In genomic region chr2:166215610-166216511, GRCm38 (mm10) we compare ENCODE assay signal across 9 mouse cellular contexts.
A peak's percentile ranks its signal among the peaks of the same experiment; 100 is the strongest.
DNase-seq lines count a peak whose midpoint lies in the region; ATAC-seq and TF ChIP-seq lines count a peak whose summit lies in the region.
"Had no signal": no experiment of that assay in that cellular context is flagged by ENCODE, and none has a peak within 500 bp of the region (broad histone marks: within the 10 kb centered on the region; RNA-seq: fewer than 3 reads in every experiment).

No protein-coding gene starts in this region.

- H3K4me2 ChIP-seq in liver, embryonic 11.5 days = no peak overlapping the region
- no peak overlapping the region for H3K4me2 ChIP-seq in forebrain, embryonic 15.5 days (replicated peaks)
- no peak overlapping the region for H3K4me2 ChIP-seq in neural tube, embryonic 11.5 days (ENCODE audit: low read depth)
- H3K4me2 ChIP-seq: limb, embryonic 15.5 days had no signal

- no peak; the same call in 1 of the 2 replicates for ATAC-seq in liver, embryonic 11.5 days (replicated peaks; ENCODE audit: low FRiP score)
- ATAC-seq in forebrain, embryonic 15.5 days (replicated peaks) = peak; percentile 70; the same call in 1 of the 2 replicates
- peak; percentile 67 for ATAC-seq in neural tube, embryonic 11.5 days (ENCODE audit: insufficient read depth, low FRiP score, low TSS enrichment)
- ATAC-seq in megakaryocyte progenitor cell, adult 5-6 weeks (replicated peaks; ENCODE audit: poor library complexity) = no peak

- no peak overlapping the region for H3K27ac ChIP-seq in liver, embryonic 11.5 days (ENCODE audit: low read depth, low read length)
- H3K27ac ChIP-seq in forebrain, embryonic 15.5 days (replicated peaks) = 0 out of 2 replicates have a peak overlapping the region, but pooled peaks have one; percentile 12
- H3K27ac ChIP-seq in neural tube, embryonic 11.5 days (ENCODE audit: low read depth, low read length) = no peak overlapping the region
- H3K27ac ChIP-seq: limb, embryonic 15.5 days had no signal

- no peak for TF ChIP-seq POLR2A in lung, adult 2 months (IDR thresholded peaks at IDR 0.05; ENCODE audit: borderline replicate concordance, extremely low read depth, low read depth, low read length)

- 72% methylated on average over 18 of the region's 18 CpGs for WGBS in liver, embryonic 11.5 days
- 48% methylated on average over 18 of the region's 18 CpGs for WGBS in forebrain, embryonic 15.5 days
- whole genome bisulfite sequencing in neural tube, embryonic 11.5 days = 32% methylated on average over 18 of the region's 18 CpGs
- 73% methylated on average over 18 of the region's 18 CpGs for WGBS in lung, adult 2 months

- TF ChIP-seq CTCF in lung, adult 2 months (IDR thresholded peaks at IDR 0.05; ENCODE audit: insufficient read depth, low read length) = no peak

- H3K4me3 ChIP-seq in liver, embryonic 11.5 days (ENCODE audit: low read depth, low read length) = no peak overlapping the region
- no peak overlapping the region for H3K4me3 ChIP-seq in forebrain, embryonic 15.5 days
- no peak overlapping the region for H3K4me3 ChIP-seq in neural tube, embryonic 11.5 days (ENCODE audit: low read depth, low read length)
- no peak overlapping the region for H3K4me3 ChIP-seq in lung, adult 2 months (replicated peaks; ENCODE audit: extremely low read depth, low read depth, low read length)
- H3K4me3 ChIP-seq: limb, embryonic 15.5 days had no signal

- no peaks in the 10 kb centered on the region for H3K36me3 ChIP-seq in liver, embryonic 11.5 days (ENCODE audit: control insufficient read depth, insufficient read depth, low read length)
- no peaks in the 10 kb centered on the region for H3K36me3 ChIP-seq in forebrain, embryonic 15.5 days
- H3K36me3 ChIP-seq in neural tube, embryonic 11.5 days (ENCODE audit: control insufficient read depth, insufficient read depth, low read length) = no peaks in the 10 kb centered on the region; the same call in 1 of the 2 replicates
- H3K36me3 ChIP-seq: limb, embryonic 15.5 days had no signal

- H3K9me3 ChIP-seq in liver, embryonic 11.5 days (ENCODE audit: control insufficient read depth, low read length) = no peaks in the 10 kb centered on the region
- H3K9me3 ChIP-seq in forebrain, embryonic 15.5 days = no peaks in the 10 kb centered on the region
- no peaks in the 10 kb centered on the region for H3K9me3 ChIP-seq in neural tube, embryonic 11.5 days (ENCODE audit: control insufficient read depth, low read length)
- H3K9me3 ChIP-seq: limb, embryonic 15.5 days had no signal

- no peaks in the 10 kb centered on the region for H3K27me3 ChIP-seq in liver, embryonic 11.5 days (replicated peaks; ENCODE audit: control insufficient read depth, insufficient read depth, low read length)
- H3K27me3 ChIP-seq in forebrain, embryonic 15.5 days = no peaks in the 10 kb centered on the region
- H3K27me3 ChIP-seq in neural tube, embryonic 11.5 days (ENCODE audit: control insufficient read depth, insufficient read depth, low read length) = peaks cover 9% of the 10 kb centered on the region
- H3K27me3 ChIP-seq: limb, embryonic 15.5 days had no signal

- peak; percentile 28 for DNase-seq in liver
- DNase-seq in liver, embryonic 11.5 days (ENCODE audit: low spot score) = no peak
- DNase-seq in kidney, postnatal 14 days = peak; percentile 87
- DNase-seq in neural tube, embryonic 11.5 days (ENCODE audit: low spot score) = peak; percentile 71
- DNase-seq in urinary bladder, postnatal 25 days (ENCODE audit: low spot score) = no peak
- no peak for DNase-seq in lung, adult 2 months

- peaks cover 6% of the 10 kb centered on the region for H3K4me1 ChIP-seq in liver, embryonic 11.5 days (replicated peaks; ENCODE audit: control insufficient read depth, insufficient read depth, low read length)
- H3K4me1 ChIP-seq in forebrain, embryonic 15.5 days = peaks cover 16% of the 10 kb centered on the region
- H3K4me1 ChIP-seq in neural tube, embryonic 11.5 days (ENCODE audit: control insufficient read depth, insufficient read depth, low read length) = peaks cover 15% of the 10 kb centered on the region
- no peaks in the 10 kb centered on the region for H3K4me1 ChIP-seq in lung, adult 2 months (ENCODE audit: control insufficient read depth, insufficient read depth, low read length)

- no peak overlapping the region for H3K9ac ChIP-seq in liver, embryonic 11.5 days (ENCODE audit: low read depth, low read length)
- H3K9ac ChIP-seq in forebrain, embryonic 15.5 days (replicated peaks) = no peak overlapping the region
- no peak overlapping the region for H3K9ac ChIP-seq in neural tube, embryonic 11.5 days (ENCODE audit: low read length)
- H3K9ac ChIP-seq: limb, embryonic 15.5 days had no signal

Comparison
In these comparisons a context has a peak if more than half of its experiments do, and no peak if none do; other contexts are left out.
1. DNase-seq: peak in liver (single experiment), kidney, postnatal 14 days (single experiment) and neural tube, embryonic 11.5 days (single experiment); none in liver, embryonic 11.5 days (single experiment), urinary bladder, postnatal 25 days (single experiment) and lung, adult 2 months (single experiment).
2. ATAC-seq: peak in forebrain, embryonic 15.5 days (single experiment) and neural tube, embryonic 11.5 days (single experiment); none in liver, embryonic 11.5 days (single experiment) and megakaryocyte progenitor cell, adult 5-6 weeks (single experiment).